Mouse (Mus musculus) olfactory bulb, adult 2 months (tissue): ENCODE results near the gene Efemp2.

Source experiments
- CTCF ChIP-seq: fragments of 200-500 bp; IDR thresholded peaks from 2 replicates; pipeline ENCODE4 v1.5.1; 2012; ENCODE audit warnings: low read depth, mild to moderate bottlenecking, low read length, moderate library complexity; ENCODE audit not compliant: insufficient read depth
- POLR2A ChIP-seq: fragments of 200-500 bp; IDR thresholded peaks from 2 replicates; pipeline ENCODE4 v1.6.1; 2012; ENCODE audit warnings: mild to moderate bottlenecking, low read depth, low read length, moderate library complexity; ENCODE audit not compliant: insufficient read depth

- TF ChIP-seq POLR2A, result no peak
- no peak for TF ChIP-seq CTCF
Measured at GRCm38 (mm10) chr19:5471846-5472245, 1.9 kb upstream of the Efemp2 start.
